In the genomic region with DNA sequence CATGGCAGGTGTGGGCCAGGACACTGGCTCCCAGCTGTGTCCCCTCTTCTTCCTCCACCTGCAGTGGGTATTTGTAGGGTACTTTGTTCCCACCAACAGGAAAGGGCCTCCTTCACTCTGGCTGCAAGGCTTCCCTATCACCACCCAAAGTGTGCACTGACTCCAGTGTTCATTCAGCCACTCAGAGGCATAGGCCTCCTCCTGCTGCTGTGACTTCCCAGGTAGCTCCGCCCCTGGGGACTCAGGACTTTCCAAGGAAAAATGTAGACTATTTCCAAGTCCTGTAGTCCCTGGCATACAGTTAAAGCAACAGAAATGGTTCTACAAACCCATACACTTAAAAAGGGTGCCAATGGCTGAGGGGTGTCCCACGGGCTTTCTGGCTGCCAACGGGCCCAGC, we compare ENCODE assay signal across 8 mouse cellular contexts. TPM values are rescaled to one million over a fixed set of nuclear protein-coding genes. Genes with fewer than 3 reads are reported as not detected.
DNase-seq lines count a peak whose midpoint lies in the region; ATAC-seq and TF ChIP-seq lines count a peak whose summit lies in the region.

No protein-coding gene starts in this region.

- no peaks in the 10 kb centered on the region for H3K36me3 ChIP-seq in liver, adult 2 months (ENCODE audit: control insufficient read depth, insufficient read depth, low read length)
- no peaks in the 10 kb centered on the region for H3K36me3 ChIP-seq in forebrain, embryonic 14.5 days (ENCODE audit: control insufficient read depth, insufficient read depth, low read length)
- H3K36me3 ChIP-seq in liver, embryonic 11.5 days (ENCODE audit: control insufficient read depth, insufficient read depth, low read length): peaks cover 4% of the 10 kb centered on the region; the same call in 1 of the 2 replicates
- no peaks in the 10 kb centered on the region for H3K36me3 ChIP-seq in neural tube, embryonic 15.5 days

- no peaks in the 10 kb centered on the region for H3K27me3 ChIP-seq in liver, adult 2 months (ENCODE audit: control insufficient read depth, insufficient read depth, low read length)
- H3K27me3 ChIP-seq in forebrain, embryonic 14.5 days (replicated peaks; ENCODE audit: control insufficient read depth, insufficient read depth, low read length): no peaks in the 10 kb centered on the region
- H3K27me3 ChIP-seq in liver, embryonic 11.5 days (replicated peaks; ENCODE audit: control insufficient read depth, insufficient read depth, low read length): no peaks in the 10 kb centered on the region
- no peaks in the 10 kb centered on the region for H3K27me3 ChIP-seq in neural tube, embryonic 15.5 days (replicated peaks)

- no peaks in the 10 kb centered on the region for H3K9me3 ChIP-seq in forebrain, embryonic 14.5 days (replicated peaks; ENCODE audit: control insufficient read depth, low read length)
- no peaks in the 10 kb centered on the region for H3K9me3 ChIP-seq in liver, embryonic 11.5 days (ENCODE audit: control insufficient read depth, low read length)
- H3K9me3 ChIP-seq in neural tube, embryonic 15.5 days (replicated peaks): no peaks in the 10 kb centered on the region

- 0 out of 2 replicates have a peak, but pooled peaks have one; percentile 8 for ATAC-seq in forebrain, embryonic 14.5 days
- ATAC-seq in liver, embryonic 11.5 days (replicated peaks; ENCODE audit: low FRiP score): no peak
- ATAC-seq in neural tube, embryonic 15.5 days (ENCODE audit: low FRiP score): no peak; the same call in 1 of the 2 replicates

- H3K79me2 ChIP-seq in liver, adult 2 months (ENCODE audit: control insufficient read depth, insufficient read depth, low read length): no peaks in the 10 kb centered on the region

- WGBS in liver, adult 2 months: 27% methylated on average over 3 of the region's 3 CpGs
- WGBS in forebrain, embryonic 14.5 days: 28% methylated on average over 3 of the region's 3 CpGs
- 32% methylated on average over 3 of the region's 3 CpGs for WGBS in liver, embryonic 11.5 days
- 27% methylated on average over 3 of the region's 3 CpGs for WGBS in neural tube, embryonic 15.5 days

- DNase-seq in liver, adult 2 months (ENCODE audit: extremely low read depth, low read depth, low spot score): no peak
- DNase-seq in liver (no peak), ZHBTc4 (ENCODE audit: low read depth, low spot score) (peak; percentile 37)
- DNase-seq in forebrain, embryonic 14.5 days (ENCODE audit: low spot score): no peak
- peak; percentile 32 for DNase-seq in liver, embryonic 11.5 days (ENCODE audit: low spot score)
- DNase-seq in left cerebral cortex, adult 9 months (ENCODE audit: low spot score in 2 of 2): no peak
- DNase-seq in retina, postnatal 1 day: no peak

- TF ChIP-seq CTCF in liver, adult 2 months (IDR thresholded peaks at IDR 0.05; ENCODE audit: low read depth, low read length): no peak

- peak overlapping the region; percentile 76 for H3K4me3 ChIP-seq in liver, adult 2 months (ENCODE audit: insufficient read depth, low read depth, low read length)
- peak overlapping the region; percentile 54 for H3K4me3 ChIP-seq in forebrain, embryonic 14.5 days (ENCODE audit: low read depth, low read length)
- peak overlapping the region; percentile 73 for H3K4me3 ChIP-seq in liver, embryonic 11.5 days (ENCODE audit: low read depth, low read length)
- peak overlapping the region; percentile 60 for H3K4me3 ChIP-seq in neural tube, embryonic 15.5 days (replicated peaks)

- peak overlapping the region; percentile 94 for H3K4me2 ChIP-seq in forebrain, embryonic 14.5 days (ENCODE audit: low read length)
- H3K4me2 ChIP-seq in liver, embryonic 11.5 days: peak overlapping the region; percentile 84
- H3K4me2 ChIP-seq in neural tube, embryonic 15.5 days: peak overlapping the region; percentile 94

- no peak for TF ChIP-seq POLR2A in liver, adult 2 months (IDR thresholded peaks at IDR 0.05; ENCODE audit: extremely low read depth, insufficient read depth, low read length)

- no peak overlapping the region for H3K27ac ChIP-seq in liver, adult 2 months (replicated peaks; ENCODE audit: insufficient read depth, low read depth, low read length)
- no peak overlapping the region for H3K27ac ChIP-seq in forebrain, embryonic 14.5 days (ENCODE audit: low read depth, low read length)
- 0 out of 2 replicates have a peak overlapping the region, but pooled peaks have one; percentile 30 for H3K27ac ChIP-seq in liver, embryonic 11.5 days (ENCODE audit: low read depth, low read length)
- H3K27ac ChIP-seq in neural tube, embryonic 15.5 days (replicated peaks): no peak overlapping the region

- no peaks in the 10 kb centered on the region for H3K4me1 ChIP-seq in liver, adult 2 months (ENCODE audit: control insufficient read depth, insufficient read depth, low read length)
- peaks cover 7% of the 10 kb centered on the region; the same call in 1 of the 2 replicates for H3K4me1 ChIP-seq in forebrain, embryonic 14.5 days (ENCODE audit: control insufficient read depth, insufficient read depth, low read length)
- peaks cover 14% of the 10 kb centered on the region for H3K4me1 ChIP-seq in liver, embryonic 11.5 days (replicated peaks; ENCODE audit: control insufficient read depth, insufficient read depth, low read length)
- H3K4me1 ChIP-seq in neural tube, embryonic 15.5 days: peaks cover 15% of the 10 kb centered on the region

- peak overlapping the region; percentile 53; the same call in 1 of the 2 replicates for H3K9ac ChIP-seq in liver, adult 2 months (ENCODE audit: low read depth, low read length)
- peak overlapping the region; percentile 67 for H3K9ac ChIP-seq in forebrain, embryonic 14.5 days (ENCODE audit: low read length)
- peak overlapping the region; percentile 71 for H3K9ac ChIP-seq in liver, embryonic 11.5 days (ENCODE audit: low read depth, low read length)
- H3K9ac ChIP-seq in neural tube, embryonic 15.5 days (replicated peaks): peak overlapping the region; percentile 60

RNA-seq across cellular contexts. Expression of gene Plpp2, which starts 0.9 kb away (rescaled TPM):
- total RNA-seq in liver, adult 2 months (2014; rRNA removed): 16.2 and 32.2 TPM in 2 replicates
- polyA plus RNA-seq in liver, adult 2 months (2012; rRNA removed): 29.9 and 33.7 TPM in 2 replicates
- 9.4 and 12.5 TPM in 2 replicates for polyA plus RNA-seq in forebrain, embryonic 14.5 days (2014; fragmentation: Nextera tagmentation; extraction: Ambion mirVana)
- 27.1 and 30.1 TPM in 2 replicates for polyA plus RNA-seq in liver, embryonic 11.5 days (2014; fragmentation: Nextera tagmentation; extraction: Ambion mirVana)
- polyA plus RNA-seq in neural tube, embryonic 15.5 days (2015; fragmentation: Nextera tagmentation; extraction: Ambion mirVana): 23.7 and 26.2 TPM in 2 replicates

RNA-seq across cellular contexts. Expression of gene Mier2, which starts 22.3 kb away (rescaled TPM):
- 5.9 and 8.2 TPM in 2 replicates for total RNA-seq in liver, adult 2 months (2014; rRNA removed)
- 22.2 and 35.3 TPM in 2 replicates for polyA plus RNA-seq in liver, adult 2 months (2012; rRNA removed)
- polyA plus RNA-seq in forebrain, embryonic 14.5 days (2014; fragmentation: Nextera tagmentation; extraction: Ambion mirVana): 35.3 and 43.7 TPM in 2 replicates
- polyA plus RNA-seq in liver, embryonic 11.5 days (2014; fragmentation: Nextera tagmentation; extraction: Ambion mirVana): 33.1 and 36.5 TPM in 2 replicates
- 61.7 and 68.6 TPM in 2 replicates for polyA plus RNA-seq in neural tube, embryonic 15.5 days (2015; fragmentation: Nextera tagmentation; extraction: Ambion mirVana)

RNA-seq across cellular contexts. Expression of gene Theg, which starts 54.5 kb away (rescaled TPM):
- total RNA-seq in liver, adult 2 months (2014; rRNA removed): not detected in 2 replicates
- polyA plus RNA-seq in liver, adult 2 months (2012; rRNA removed): not detected in 2 replicates
- not detected in 2 replicates for polyA plus RNA-seq in forebrain, embryonic 14.5 days (2014; fragmentation: Nextera tagmentation; extraction: Ambion mirVana)
- polyA plus RNA-seq in liver, embryonic 11.5 days (2014; fragmentation: Nextera tagmentation; extraction: Ambion mirVana): not detected in 2 replicates
- 0.37 TPM in 1 of 2 replicates, not detected in the other for polyA plus RNA-seq in neural tube, embryonic 15.5 days (2015; fragmentation: Nextera tagmentation; extraction: Ambion mirVana)

Comparison
In these comparisons a context has a peak if more than half of its experiments do, and no peak if none do; other contexts are left out.
1. DNase-seq: peak in ZHBTc4 (single experiment) and liver, embryonic 11.5 days (single experiment); none in liver, adult 2 months (single experiment), liver (single experiment), forebrain, embryonic 14.5 days (single experiment), left cerebral cortex, adult 9 months (0 of 2) and retina, postnatal 1 day (single experiment).
2. Peak in every context shown above with its lines, with median percentiles within 50 percentile points of each other: H3K4me3 ChIP-seq, H3K9ac ChIP-seq and H3K4me2 ChIP-seq.